Comparison of ENCODE assay signal across 19 mouse cellular contexts in the genomic region with DNA sequence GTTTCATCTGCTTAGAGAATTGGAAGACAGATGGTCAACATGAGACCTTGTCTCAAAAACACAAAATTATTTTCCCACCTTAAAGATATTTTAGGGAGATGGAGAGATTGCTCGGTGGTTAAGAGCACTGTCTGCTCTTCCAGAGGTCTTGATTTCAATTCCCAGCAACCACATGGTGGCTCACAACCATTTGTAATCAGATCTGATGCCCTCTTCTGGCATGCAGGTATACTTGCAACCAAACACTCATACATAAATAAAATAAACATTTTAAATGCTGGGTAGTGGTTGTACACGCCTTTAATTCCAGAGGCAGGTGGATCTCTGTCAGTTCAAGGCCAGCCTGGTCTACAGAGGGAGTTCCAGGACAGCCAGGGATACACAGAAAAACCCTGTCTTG. TPM values are rescaled to one million over a fixed set of nuclear protein-coding genes. Genes with fewer than 3 reads are reported as not detected.
DNase-seq lines count a peak whose midpoint lies in the region; ATAC-seq and TF ChIP-seq lines count a peak whose summit lies in the region.
"Had no signal": no experiment of that assay in that cellular context is flagged by ENCODE, and none has a peak within 500 bp of the region (broad histone marks: within the 10 kb centered on the region; RNA-seq: fewer than 3 reads in every experiment).

No protein-coding gene starts in this region.

- H3K9ac ChIP-seq in forebrain, embryonic 14.5 days (ENCODE audit: low read length): no peak overlapping the region
- H3K9ac ChIP-seq in forebrain, embryonic 15.5 days (replicated peaks): no peak overlapping the region
- H3K9ac ChIP-seq: forebrain, embryonic 13.5 days; limb, embryonic 12.5 days; liver, embryonic 15.5 days had no signal

- 58% methylated on average over 2 of the region's 2 CpGs for WGBS in forebrain, embryonic 14.5 days
- WGBS in forebrain, embryonic 15.5 days: 67% methylated on average over 2 of the region's 2 CpGs

- peak; percentile 58 for TF ChIP-seq CTCF in layer of hippocampus, adult 2 months (conservative IDR thresholded peaks at IDR 0.05)

- H3K4me1 ChIP-seq in forebrain, embryonic 14.5 days (ENCODE audit: control insufficient read depth, insufficient read depth, low read length): peaks cover 9% of the 10 kb centered on the region
- peaks cover 26% of the 10 kb centered on the region for H3K4me1 ChIP-seq in forebrain, embryonic 15.5 days

- no peaks in the 10 kb centered on the region for H3K27me3 ChIP-seq in forebrain, embryonic 14.5 days (replicated peaks; ENCODE audit: control insufficient read depth, insufficient read depth, low read length)
- H3K27me3 ChIP-seq in forebrain, embryonic 15.5 days: no peaks in the 10 kb centered on the region
- H3K27me3 ChIP-seq: forebrain, embryonic 13.5 days; limb, embryonic 12.5 days; liver, embryonic 15.5 days had no signal

- no peak overlapping the region for H3K27ac ChIP-seq in forebrain, embryonic 14.5 days (ENCODE audit: low read depth, low read length)
- H3K27ac ChIP-seq in forebrain, embryonic 15.5 days (replicated peaks): no peak overlapping the region
- H3K27ac ChIP-seq in layer of hippocampus, adult 2 months: no peak overlapping the region
- H3K27ac ChIP-seq: forebrain, embryonic 13.5 days; limb, embryonic 12.5 days; liver, embryonic 15.5 days had no signal

- peak; percentile 14 for DNase-seq in forebrain, embryonic 14.5 days (ENCODE audit: low spot score)
- DNase-seq in layer of hippocampus, adult 2 months (ENCODE audit: low spot score in 2 of 2): no peak
- DNase-seq in layer of hippocampus, postnatal 14 days (ENCODE audit: low spot score in 2 of 2): no peak
- DNase-seq in 3T3-L1 (ENCODE audit: low read depth, low spot score) (peak; percentile 37), NIH3T3 (ENCODE audit: low read depth) (peak; percentile 13)
- DNase-seq in right cerebral cortex, adult 2 months (ENCODE audit: low spot score in 2 of 2): no peak
- no peak for DNase-seq in cerebellum, postnatal 36 days
- DNase-seq: cerebellum, adult 8-10 months; heart, adult 11 months; heart, postnatal 4 days; kidney, adult 18-20 months; kidney, postnatal 10 days; right cerebral cortex, postnatal 4 days had no signal

- no peaks in the 10 kb centered on the region for H3K9me3 ChIP-seq in forebrain, embryonic 14.5 days (replicated peaks; ENCODE audit: control insufficient read depth, low read length)
- no peaks in the 10 kb centered on the region for H3K9me3 ChIP-seq in forebrain, embryonic 15.5 days
- H3K9me3 ChIP-seq: forebrain, embryonic 13.5 days; limb, embryonic 12.5 days; liver, embryonic 15.5 days had no signal

- no peak for ATAC-seq in forebrain, embryonic 14.5 days
- no peak for ATAC-seq in forebrain, embryonic 15.5 days (replicated peaks)
- ATAC-seq: forebrain, embryonic 13.5 days; hindbrain, embryonic 16.5 days; midbrain, embryonic 16.5 days had no signal

- H3K36me3 ChIP-seq in forebrain, embryonic 14.5 days (ENCODE audit: control insufficient read depth, insufficient read depth, low read length): peaks cover 5% of the 10 kb centered on the region; the same call in 1 of the 2 replicates
- H3K36me3 ChIP-seq in forebrain, embryonic 15.5 days: no peaks in the 10 kb centered on the region

- no peak overlapping the region for H3K4me2 ChIP-seq in forebrain, embryonic 14.5 days (ENCODE audit: low read length)
- H3K4me2 ChIP-seq in forebrain, embryonic 15.5 days (replicated peaks): no peak overlapping the region
- H3K4me2 ChIP-seq: forebrain, embryonic 13.5 days; limb, embryonic 12.5 days; liver, embryonic 15.5 days had no signal

- no peak overlapping the region for H3K4me3 ChIP-seq in forebrain, embryonic 14.5 days (ENCODE audit: low read depth, low read length)
- H3K4me3 ChIP-seq in forebrain, embryonic 15.5 days: no peak overlapping the region
- H3K4me3 ChIP-seq in layer of hippocampus, adult 2 months: no peak overlapping the region
- H3K4me3 ChIP-seq: forebrain, embryonic 13.5 days; limb, embryonic 12.5 days; liver, embryonic 15.5 days had no signal

RNA-seq across cellular contexts. Expression of gene Flot2, which starts 3.1 kb away (rescaled TPM):
- 56.2 and 64.6 TPM in 2 replicates for polyA plus RNA-seq in forebrain, embryonic 14.5 days (2014; fragmentation: Nextera tagmentation; extraction: Ambion mirVana)
- 90.2 and 98.3 TPM in 2 replicates for polyA plus RNA-seq in forebrain, embryonic 15.5 days (2015; fragmentation: Nextera tagmentation; extraction: Ambion mirVana)
- total RNA-seq in layer of hippocampus, adult 2 months (2021): 10 to 100 TPM; 70.9 to 77.4 TPM
- total RNA-seq in layer of hippocampus, postnatal 14 days (2021): 100 to 1,000 TPM; 109 to 122 TPM

RNA-seq across cellular contexts. Expression of gene Dhrs13, which starts 8.8 kb away (rescaled TPM):
- polyA plus RNA-seq in forebrain, embryonic 14.5 days (2014; fragmentation: Nextera tagmentation; extraction: Ambion mirVana): 36.6 and 38.8 TPM in 2 replicates
- polyA plus RNA-seq in forebrain, embryonic 15.5 days (2015; fragmentation: Nextera tagmentation; extraction: Ambion mirVana): 32.8 and 33.4 TPM in 2 replicates
- total RNA-seq in layer of hippocampus, adult 2 months (2021): 1 to 10 TPM; 4.6 to 5.7 TPM
- total RNA-seq in layer of hippocampus, postnatal 14 days (2021): 10 to 100 TPM; 11.2 to 11.3 TPM

RNA-seq across cellular contexts. Expression of gene Eral1, which starts 39.3 kb away (rescaled TPM):
- 36.8 and 40.2 TPM in 2 replicates for polyA plus RNA-seq in forebrain, embryonic 14.5 days (2014; fragmentation: Nextera tagmentation; extraction: Ambion mirVana)
- polyA plus RNA-seq in forebrain, embryonic 15.5 days (2015; fragmentation: Nextera tagmentation; extraction: Ambion mirVana): 33.3 TPM in 2 replicates
- total RNA-seq in layer of hippocampus, adult 2 months (2021): 10 to 100 TPM; 19.5 to 20.1 TPM
- 10 to 100 TPM; 19.7 to 20.8 TPM for total RNA-seq in layer of hippocampus, postnatal 14 days (2021)

RNA-seq across cellular contexts. Expression of gene Fam222b, which starts 53.6 kb away (rescaled TPM):
- polyA plus RNA-seq in forebrain, embryonic 14.5 days (2014; fragmentation: Nextera tagmentation; extraction: Ambion mirVana): 22.3 and 23.9 TPM in 2 replicates
- 20.0 and 20.5 TPM in 2 replicates for polyA plus RNA-seq in forebrain, embryonic 15.5 days (2015; fragmentation: Nextera tagmentation; extraction: Ambion mirVana)
- 10 to 100 TPM; 29.5 to 30.3 TPM for total RNA-seq in layer of hippocampus, adult 2 months (2021)
- 10 to 100 TPM; 26.7 to 30.7 TPM for total RNA-seq in layer of hippocampus, postnatal 14 days (2021)

RNA-seq across cellular contexts. Expression of gene Phf12, which starts 58.3 kb away (rescaled TPM):
- polyA plus RNA-seq in forebrain, embryonic 14.5 days (2014; fragmentation: Nextera tagmentation; extraction: Ambion mirVana): 16.5 and 17.0 TPM in 2 replicates
- polyA plus RNA-seq in forebrain, embryonic 15.5 days (2015; fragmentation: Nextera tagmentation; extraction: Ambion mirVana): 22.5 and 26.0 TPM in 2 replicates
- total RNA-seq in layer of hippocampus, adult 2 months (2021): 10 to 100 TPM; 59.0 to 62.4 TPM
- 10 to 100 TPM; 43.9 to 52.6 TPM for total RNA-seq in layer of hippocampus, postnatal 14 days (2021)

Comparison
In these comparisons a context has a peak if more than half of its experiments do, and no peak if none do; other contexts are left out.
1. DNase-seq: peak in forebrain, embryonic 14.5 days (single experiment), 3T3-L1 (single experiment) and NIH3T3 (single experiment); none in layer of hippocampus, adult 2 months (0 of 2), layer of hippocampus, postnatal 14 days (0 of 2), right cerebral cortex, adult 2 months (0 of 2) and cerebellum, postnatal 36 days (0 of 2).